Mouse (Mus musculus): ENCODE data around the gene Ppm1j.
"Not testable (repeated sequence)": the region's sequence is repeated elsewhere in the genome, so short reads cannot be mapped to it uniquely, and the experiment has no call there.

Ppm1j gene

DNA sequence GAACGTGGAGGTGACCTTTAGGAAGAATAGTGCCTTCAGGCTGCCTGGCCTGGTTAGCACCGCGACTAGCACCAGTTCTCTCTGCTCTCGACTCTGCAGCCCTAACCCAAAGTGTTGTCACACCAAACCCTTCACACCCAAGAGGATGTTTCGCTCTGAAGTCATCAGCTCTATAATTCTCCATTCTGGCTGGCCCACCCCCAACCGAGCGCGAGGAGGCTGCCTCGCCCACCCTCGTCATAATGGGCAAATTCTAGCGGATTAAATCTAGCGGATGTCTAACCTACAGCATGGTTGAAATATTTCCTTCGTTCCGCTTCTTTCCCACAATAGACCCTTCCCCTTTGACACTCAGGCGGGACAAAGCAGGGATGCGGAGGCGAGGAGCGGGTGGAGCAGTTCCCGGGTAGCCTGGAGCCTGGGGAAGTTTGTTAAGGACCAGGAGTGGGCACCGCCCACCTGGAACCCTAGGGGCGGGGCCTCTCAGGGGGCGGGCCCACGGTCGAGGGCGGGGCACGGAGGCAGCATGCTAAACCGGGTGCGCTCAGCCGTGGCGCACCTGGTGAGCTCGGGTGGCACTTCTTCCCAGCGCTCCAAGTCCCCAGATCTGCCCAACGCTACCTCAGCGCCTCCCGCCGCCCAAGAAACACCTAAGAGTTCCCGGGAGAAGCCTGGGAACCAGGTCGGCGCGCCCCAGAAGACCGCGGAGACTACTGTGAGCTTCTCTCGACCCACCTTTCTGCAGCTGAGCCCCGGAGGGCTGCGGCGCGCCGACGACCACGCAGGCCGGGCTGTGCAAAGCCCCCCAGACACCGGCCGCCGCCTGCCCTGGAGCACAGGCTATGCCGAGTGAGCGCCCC lies at the start of gene Ppm1j:
Gene Ppm1j (plus strand): TSS at position 496 of the 860 bp plus-strand sequence.
- peak; percentile 50 for DNase-seq (ENCODE audit: extremely low read depth, low read depth)

DNA sequence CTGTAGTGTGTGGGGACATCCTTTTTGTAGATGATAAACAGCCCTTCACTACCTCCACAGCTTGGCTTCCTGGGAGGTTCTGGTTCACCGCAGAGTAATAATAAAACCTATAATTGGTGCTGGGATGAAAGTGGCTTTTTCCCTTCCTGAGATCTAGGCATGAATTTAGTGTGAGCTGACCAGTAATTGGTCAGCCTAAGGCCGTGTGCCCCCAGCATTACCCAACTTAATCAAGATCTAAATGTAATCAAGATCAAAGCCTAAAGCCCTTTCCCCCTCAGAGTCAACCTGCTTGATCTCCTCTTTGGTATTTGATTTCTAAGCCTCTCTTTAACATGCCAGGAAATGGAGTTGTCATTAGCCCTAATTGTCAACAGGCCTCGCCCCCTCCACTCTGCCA lies 47.9 kb upstream of the Ppm1j start:
- DNase-seq (ENCODE audit: extremely low read depth, low read depth), result no peak

DNA sequence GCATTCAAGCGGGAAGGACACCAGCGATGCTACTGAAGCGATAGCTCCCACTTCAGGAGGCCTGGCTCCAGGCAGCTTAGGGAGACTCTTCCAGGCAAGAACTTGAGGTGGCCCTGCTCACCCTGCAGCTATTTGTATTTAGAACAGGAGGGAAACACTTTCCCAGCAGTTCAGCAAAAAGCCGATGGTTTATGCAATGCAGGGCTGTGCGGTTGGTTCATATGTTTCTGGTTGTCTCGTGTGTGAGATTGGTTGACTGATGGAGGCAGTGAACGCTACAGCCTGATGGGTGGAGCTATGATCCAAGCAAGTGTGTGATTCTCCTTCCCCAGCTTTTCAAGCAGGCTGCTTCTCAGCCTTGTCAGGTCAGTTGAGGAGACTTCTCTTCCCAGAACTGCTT lies 46.2 kb upstream of the Ppm1j start:
- no peak for DNase-seq (ENCODE audit: extremely low read depth, low read depth)

DNA sequence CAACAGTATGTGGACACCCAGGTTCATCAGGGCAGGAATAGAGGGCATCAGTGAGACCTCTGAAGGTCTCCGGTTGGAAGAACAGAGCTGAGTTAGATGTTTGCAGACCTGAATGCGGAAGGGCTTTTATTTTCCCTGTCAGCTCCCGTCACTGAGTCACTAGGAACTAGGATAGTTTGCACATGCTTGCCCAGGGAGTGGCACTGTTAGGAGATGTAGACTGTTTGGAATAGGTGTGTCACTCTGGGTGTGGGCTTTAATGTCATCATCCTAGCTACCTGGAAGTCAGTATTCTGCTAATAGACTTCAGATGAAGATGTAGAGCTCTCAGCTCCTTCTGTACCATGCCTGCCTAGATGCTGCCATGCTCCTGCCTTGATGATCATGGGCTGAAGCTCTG lies 38.9 kb upstream of the Ppm1j start:
- no peak for DNase-seq (ENCODE audit: extremely low read depth, low read depth)

DNA sequence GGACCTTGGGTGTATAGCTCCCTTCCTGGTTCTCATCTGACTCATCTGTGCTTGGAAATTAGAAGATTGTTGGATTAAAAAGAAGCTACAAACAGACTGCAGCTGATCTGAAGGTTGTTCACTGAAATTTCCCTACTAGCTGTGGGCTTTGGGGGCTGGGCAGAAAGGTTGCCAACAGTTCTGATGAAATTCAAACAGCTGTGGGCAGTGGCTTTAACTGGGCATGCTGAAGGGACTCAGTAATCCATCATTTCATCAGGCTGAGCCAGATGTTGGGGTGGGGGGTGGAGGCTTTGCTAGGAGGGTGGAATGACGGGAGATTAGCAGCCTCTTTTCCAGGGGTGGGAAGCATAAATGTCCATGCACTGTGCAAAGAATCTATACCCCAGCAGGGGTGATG lies 37.7 kb upstream of the Ppm1j start:
- DNase-seq (ENCODE audit: extremely low read depth, low read depth), result no peak

DNA sequence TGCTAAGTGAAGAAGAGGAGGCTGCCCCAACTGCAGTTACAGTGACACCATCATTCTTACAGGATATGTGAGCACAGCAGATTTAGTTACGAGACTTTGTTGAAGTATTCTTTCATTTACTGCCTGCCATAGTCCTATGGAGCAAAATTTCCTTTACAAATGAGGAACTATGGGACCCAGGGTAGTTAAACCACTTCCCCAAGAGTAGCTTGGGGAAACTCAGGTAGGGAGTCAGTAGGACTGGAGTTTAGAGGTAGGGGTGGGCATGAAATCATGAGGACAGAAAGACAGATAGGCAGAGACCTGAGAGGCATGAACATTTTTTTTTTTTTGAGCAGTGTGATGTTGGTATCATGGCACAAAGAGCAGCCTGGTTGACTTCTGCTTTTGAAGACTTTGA lies 37.0 kb upstream of the Ppm1j start:
- peak; percentile 22 for DNase-seq (ENCODE audit: extremely low read depth, low read depth)

DNA sequence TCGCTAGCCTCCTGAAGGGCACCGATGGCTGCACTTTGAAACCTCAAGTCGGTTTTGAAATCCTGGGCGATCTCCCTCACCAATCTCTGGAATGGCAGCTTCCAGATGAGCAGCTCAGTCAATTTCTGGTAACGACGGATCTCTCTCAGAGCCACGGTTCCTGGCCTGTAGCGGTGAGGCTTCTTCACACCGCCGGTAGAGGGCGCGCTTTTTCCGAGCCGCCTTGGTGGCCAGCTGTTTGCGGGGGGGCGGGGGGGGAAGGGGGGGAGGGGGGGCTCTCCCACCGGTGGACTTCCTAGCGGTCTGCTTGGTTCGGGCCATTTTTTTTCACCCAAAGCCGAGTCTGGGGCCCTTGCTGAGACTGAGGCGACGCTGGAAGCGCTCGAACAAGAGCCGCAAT lies 28.0 kb upstream of the Ppm1j start:
- not testable (repeated sequence) for DNase-seq (ENCODE audit: extremely low read depth, low read depth)

DNA sequence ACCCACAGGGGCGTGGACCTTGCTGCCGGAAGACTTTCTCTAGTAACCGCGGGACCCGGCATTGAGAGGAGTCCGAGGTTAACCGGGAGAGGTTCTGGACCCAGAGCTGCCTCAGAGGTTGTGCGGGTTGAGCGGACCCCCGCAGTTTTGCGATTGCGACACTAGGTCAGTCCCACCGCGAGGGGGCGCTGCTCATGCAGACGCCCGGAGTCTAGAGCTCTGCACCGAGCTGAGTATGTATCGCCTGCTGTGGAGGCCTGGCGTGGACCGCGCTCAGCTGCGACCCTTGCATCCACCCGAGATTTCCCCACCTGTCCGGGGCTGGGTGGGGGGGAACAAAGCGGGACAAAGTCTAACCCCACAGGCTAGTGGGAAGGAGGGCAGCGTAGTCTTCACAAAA lies 22.4 kb upstream of the Ppm1j start:
- DNase-seq (ENCODE audit: extremely low read depth, low read depth), result peak; percentile 89

DNA sequence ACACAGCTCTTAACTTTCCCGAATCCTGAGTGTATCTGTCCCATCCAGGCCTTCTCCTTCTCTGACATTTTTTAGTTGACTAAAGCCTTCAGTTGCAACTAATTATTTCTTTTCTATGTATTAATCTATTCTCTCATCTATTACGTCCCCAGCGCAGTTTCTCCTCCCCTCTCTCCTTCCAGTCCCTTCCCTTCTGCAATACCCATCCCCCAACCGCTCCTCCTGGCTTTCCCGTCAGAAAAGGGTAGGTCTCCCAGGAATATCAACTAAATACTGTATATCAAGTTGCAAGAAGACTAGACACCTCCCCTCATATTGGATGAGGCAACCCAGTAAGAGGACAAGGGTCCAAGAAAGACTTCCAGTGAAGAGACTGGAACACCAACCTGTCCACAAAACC lies 22.0 kb upstream of the Ppm1j start:
- DNase-seq (ENCODE audit: extremely low read depth, low read depth), result no peak

DNA sequence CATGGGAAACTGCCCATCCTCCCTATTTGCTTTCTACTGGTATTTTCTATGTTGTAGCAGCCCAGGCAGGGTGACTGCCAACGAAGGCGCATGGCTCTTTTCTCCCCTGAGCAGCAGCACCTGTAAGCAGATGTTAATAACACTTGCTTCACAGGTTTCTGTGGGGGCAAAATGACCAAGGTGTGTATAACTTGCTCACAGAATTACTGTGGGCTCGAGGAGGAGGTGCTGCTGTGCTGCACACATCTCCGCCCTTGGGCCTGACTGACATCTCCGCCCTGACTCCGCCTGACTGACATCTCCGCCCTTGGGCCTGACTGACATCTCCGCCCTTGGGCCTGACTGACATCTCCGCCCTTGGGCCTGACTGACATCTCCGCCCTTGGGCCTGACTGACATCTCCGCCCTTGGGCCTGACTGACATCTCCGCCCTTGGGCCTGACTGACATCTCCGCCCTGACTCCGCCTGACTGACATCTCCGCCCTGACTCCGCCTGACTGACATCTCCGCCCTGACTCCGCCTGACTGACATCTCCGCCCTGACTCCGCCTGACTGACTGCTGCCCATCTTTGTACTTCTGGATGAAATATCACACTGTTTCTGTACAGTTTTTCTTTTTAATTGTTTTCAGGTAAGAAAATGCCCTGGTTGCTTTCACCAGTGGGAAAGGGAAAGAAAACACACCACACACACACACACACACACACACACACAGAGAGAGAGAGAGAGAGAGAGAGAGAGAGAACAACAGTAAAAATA lies 18.6 kb upstream of the Ppm1j start:
- DNase-seq (ENCODE audit: extremely low read depth, low read depth), result peak; percentile 60

DNA sequence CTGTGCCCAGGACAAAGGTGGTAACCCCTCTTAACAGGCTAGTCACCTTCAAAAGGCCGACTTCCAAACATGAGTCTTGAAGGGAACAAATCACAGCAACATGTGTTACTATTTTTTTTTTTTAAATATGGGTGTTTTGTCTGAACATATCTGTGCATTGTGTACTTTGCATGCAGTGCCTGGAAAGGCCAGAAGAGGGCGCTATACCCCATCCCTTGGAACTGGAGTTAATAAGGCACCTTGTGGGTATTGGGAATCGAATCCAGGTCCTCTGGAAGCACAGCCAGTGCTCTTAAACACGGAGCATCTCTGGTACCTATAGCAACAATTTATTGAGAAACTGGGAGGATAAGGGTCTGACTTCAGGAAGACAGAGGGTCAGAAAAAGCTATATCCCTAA lies 15.8 kb upstream of the Ppm1j start:
- DNase-seq (ENCODE audit: extremely low read depth, low read depth), result peak; percentile 74

DNA sequence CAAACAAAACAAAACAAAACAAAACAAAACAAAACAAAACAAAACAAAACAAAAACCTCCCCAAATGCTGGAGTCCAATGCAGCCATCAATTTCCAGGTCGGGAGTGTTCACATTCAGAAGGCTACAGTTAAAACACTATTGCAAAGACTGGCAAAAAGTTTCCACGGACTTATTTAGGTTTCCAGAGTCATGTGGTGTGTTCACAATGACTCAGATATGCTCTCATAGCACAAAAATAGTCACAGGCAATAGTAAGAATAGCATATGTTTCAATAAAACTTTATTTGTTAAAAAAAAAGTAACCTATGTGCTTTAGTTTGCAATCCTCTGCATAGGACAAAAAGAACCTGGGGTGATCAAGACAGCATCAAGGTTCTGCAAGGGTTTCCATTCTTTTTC lies 13.7 kb upstream of the Ppm1j start:
- no peak for DNase-seq (ENCODE audit: extremely low read depth, low read depth)

DNA sequence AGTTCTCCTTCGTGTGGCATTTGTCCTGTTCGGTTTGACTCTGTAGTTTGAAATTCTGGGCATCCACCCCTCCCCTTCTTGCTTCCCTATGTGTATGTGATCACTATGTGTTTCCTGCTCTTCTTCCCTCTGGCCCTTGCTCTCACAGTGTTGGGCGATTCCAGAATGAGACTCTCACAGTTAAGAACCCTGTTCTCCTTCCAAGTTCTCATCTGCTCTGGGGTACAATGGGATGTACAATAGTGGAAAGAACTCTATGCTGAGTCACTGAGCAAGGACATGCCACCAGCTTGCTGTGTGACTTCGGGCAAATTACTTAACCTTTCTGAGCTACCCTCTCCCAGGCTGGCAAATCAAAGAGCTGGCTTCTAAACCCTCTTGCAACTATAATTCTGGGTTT lies 13.1 kb upstream of the Ppm1j start:
- DNase-seq (ENCODE audit: extremely low read depth, low read depth), result no peak

DNA sequence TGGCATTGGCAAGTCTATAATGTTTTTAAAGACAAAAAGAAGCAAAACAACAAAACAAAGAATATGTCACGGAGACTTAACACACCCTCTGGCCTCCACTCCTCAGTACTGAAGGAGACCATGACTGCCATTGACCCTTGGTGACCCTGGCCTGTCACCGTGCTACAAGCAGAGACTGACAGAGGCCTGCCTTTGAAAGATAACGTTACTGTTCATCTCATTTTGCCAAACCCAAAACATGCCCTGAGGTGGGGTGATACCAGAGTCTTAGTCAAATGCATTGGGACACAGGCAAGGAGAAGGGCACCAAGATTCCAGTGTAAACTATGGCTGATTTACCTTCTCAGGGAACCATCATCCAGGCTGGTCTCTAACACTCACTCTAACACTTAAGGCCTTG lies 11.7 kb upstream of the Ppm1j start:
- no peak for DNase-seq (ENCODE audit: extremely low read depth, low read depth)

DNA sequence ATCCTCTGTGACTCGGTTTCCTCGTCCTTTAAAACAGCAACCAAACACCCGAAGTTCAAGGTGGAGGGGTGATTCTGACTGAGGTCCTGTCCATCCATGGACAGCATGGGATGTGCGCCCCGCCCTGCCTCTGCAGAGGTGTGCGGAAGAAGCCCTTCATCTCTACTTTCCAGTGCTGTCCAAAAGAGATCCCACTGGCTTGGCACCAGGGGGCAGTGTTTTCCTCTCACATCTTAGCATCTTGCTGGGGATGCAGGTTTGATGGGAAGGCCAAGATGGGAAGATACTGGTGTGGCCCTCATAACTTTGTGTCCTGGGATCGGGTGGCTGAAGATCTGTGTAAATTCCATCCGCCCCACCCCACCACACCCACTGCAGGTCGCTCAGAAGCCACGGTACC lies 10.8 kb upstream of the Ppm1j start:
- peak; percentile 31 for DNase-seq (ENCODE audit: extremely low read depth, low read depth)

DNA sequence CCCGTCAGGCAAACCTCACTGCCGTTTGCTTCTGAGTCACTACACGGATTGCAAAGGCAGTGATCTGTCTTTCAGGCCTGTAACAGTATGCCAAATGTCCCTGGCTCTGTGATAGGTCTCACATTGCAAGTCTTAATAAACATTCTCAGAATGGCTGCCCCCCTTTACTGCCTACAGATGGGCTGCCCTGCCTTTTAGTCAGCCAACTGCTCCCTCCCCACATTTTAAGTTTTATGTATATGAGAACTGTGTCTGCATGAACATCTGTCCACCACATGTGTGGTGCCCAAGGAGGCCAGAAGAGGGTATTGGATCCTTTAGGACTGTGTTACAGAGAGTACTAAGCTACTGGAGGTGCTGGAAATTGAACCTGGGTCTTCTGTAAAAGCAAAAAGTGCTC lies 9.9 kb upstream of the Ppm1j start:
- DNase-seq (ENCODE audit: extremely low read depth, low read depth), result no peak

DNA sequence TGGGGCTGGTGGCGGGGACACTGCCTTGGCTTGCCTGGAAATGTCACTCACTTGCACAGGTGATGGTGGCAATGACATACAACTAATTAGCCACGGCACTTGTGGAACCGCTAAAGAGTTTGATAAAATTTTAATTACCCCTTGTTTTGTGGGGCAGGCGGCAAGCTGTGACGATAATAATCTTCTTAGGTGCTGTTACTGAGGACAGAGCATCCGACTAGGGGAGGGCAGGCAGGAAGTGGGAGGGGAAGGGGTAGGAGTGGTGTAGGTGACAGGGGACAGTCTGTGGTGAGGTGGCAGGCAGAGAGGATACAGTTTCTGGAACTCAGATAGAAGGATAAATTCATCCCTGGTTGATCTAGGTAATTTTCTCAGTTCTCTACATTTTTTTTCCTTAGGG lies 9.4 kb upstream of the Ppm1j start:
- DNase-seq (ENCODE audit: extremely low read depth, low read depth), result no peak

DNA sequence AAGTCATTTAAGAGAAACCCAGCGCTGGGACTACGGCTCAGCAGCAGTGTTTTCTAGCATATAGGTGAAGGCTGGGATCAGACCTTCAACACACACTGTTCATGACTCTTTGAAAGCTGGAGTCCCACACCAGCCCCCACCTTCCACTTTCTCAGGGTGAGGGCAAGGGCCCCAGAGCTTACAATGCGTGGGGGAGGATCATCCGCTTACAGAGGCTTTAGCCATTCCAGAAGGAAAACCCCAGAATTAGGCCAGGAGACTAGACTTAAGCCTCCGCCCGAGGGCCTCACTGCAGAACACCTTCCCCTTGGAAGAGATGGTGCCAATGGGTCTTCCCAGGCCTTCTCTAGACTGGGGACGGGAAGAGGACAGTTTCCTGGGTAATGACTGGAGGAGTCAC lies 7.6 kb upstream of the Ppm1j start:
- DNase-seq (ENCODE audit: extremely low read depth, low read depth), result no peak

DNA sequence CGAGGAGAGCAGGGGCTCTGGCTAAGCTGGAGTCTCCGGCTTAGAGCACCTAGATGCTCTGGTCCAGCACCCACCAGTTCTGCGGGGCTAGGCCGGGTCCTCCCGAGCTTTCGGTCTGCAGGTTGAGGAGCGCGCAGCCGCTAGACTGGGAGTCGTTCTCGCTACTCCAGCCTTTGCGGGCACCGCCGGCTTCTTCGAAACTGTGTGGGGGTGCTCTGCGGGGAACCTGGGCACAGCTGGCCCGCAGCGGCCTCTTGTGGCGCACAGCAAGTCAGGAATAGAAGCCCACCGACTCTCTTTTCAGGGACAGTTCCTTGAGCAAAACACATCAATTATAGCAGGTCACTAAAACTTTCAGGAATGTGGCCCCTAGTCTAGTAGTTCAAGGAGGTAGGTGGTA lies 3.5 kb upstream of the Ppm1j start:
- no peak for DNase-seq (ENCODE audit: extremely low read depth, low read depth)

DNA sequence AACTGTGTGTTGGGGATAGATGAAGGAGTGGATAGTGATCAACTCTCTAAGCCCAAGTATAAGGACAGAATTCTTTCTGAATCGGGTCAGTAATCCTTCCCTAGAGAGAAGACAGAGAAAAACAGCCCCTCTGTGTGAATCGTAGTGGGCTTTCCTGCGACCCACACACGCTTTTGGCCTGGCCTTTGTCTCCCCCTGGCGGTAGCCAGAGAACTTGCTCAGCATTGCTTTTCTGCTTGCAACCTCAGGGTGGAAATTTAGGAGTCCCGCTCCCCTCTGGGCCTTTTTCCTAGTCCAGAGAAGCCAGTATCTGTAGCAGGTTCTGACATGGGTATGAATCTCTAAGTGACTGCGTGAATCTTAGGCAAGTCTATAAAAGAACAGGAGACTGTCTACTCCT lies 907 bp upstream of the Ppm1j start:
- peak; percentile 75 for DNase-seq (ENCODE audit: extremely low read depth, low read depth)

DNA sequence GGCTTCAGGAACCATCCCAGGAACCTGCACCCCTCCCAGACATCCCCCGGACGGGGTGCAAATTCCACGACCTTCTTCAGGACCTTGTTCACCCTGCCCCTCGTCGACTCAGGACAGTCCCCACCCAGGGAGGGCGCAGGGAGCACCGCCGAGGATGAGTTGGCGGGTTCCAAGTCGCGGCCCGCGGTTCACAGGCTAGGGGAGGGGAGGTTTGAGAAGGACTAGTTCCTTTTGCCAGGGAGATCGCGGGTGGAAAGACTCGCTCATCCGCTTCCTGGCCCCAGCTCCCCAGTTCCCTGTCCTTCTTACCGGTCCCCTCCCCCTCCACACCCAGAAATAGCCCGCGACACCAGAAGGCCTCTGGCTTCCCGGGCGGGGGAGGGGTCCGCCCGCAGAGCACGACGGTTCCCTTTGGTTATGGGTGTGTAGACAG lies 631 bp downstream of the Ppm1j start, which contains the start of gene Fam19a3:
Gene Fam19a3 (minus strand): TSS at position 370 of the 433 bp plus-strand sequence.
- DNase-seq (ENCODE audit: extremely low read depth, low read depth), result no peak

DNA sequence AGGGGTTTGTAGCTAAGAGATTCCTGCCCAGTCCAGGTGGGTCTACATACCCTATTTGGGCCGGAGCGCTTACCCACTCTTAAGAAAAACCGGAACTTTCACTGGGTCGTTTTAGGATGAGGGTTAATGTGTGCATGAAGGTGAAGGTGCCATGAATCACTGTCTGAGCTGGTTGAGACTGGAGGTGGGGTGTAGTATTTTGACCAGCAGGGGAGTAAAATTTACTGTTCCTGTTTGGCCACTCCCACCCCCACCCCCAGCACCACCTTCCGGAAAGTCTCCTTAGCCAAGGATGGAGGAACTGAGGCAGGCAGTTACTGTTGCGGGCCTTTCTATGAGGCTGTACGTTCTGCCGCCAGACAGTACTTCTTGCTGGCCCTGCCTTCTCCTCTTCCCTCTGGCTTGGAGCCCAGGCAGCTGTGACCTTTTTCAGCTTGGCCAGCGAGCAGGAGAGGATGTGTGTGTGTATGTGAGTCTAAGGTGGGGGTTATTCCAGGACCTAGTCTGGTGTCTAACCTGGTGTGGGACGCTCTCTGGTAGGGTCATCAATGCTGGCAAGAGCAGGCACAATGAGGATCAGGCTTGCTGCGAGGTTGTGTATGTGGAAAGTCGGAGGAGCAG lies 1.3 kb downstream of the Ppm1j start:
- no peak for DNase-seq (ENCODE audit: extremely low read depth, low read depth)
